Mouse (Mus musculus): ENCODE data around the gene Otp. TPM values are rescaled to one million over a fixed set of nuclear protein-coding genes. Genes with fewer than 3 reads are reported as not detected.

Gene Otp
- not detected in 2 replicates for polyA plus RNA-seq (2016; fragmentation: Nextera tagmentation; extraction: Ambion mirVana)

- H3K9me3 ChIP-seq (replicated peaks) = no peaks in the 10 kb centered on the region
- peak; percentile 9; the same call in 1 of the 2 replicates for ATAC-seq (ENCODE audit: insufficient number of reproducible peaks, low FRiP score)
- no peak within 1 kb of the TSS for H3K27ac ChIP-seq (ENCODE audit: poor library complexity, severe bottlenecking)
- WGBS = under 1% methylated on average over 21 of the region's 30 CpGs
- H3K27me3 ChIP-seq (replicated peaks) = peaks cover 70% of the 10 kb centered on the region
- peaks cover 10% of the 10 kb centered on the region for H3K4me1 ChIP-seq (replicated peaks)
- no peaks in the 10 kb centered on the region for H3K36me3 ChIP-seq
- no peak within 1 kb of the TSS for H3K4me3 ChIP-seq
- peak within 1 kb of the TSS; percentile 6; the same call in 1 of the 2 replicates for H3K4me2 ChIP-seq
- H3K9ac ChIP-seq = no peak within 1 kb of the TSS
Measured at GRCm38 (mm10) chr13:94875396-94875880, at the start of gene Otp. TSS of gene Otp (plus strand) at chr13:94875602.

- Histone ChIP-seq H3K27ac (ENCODE audit: poor library complexity, severe bottlenecking) (no peak overlapping the region), H3K36me3 (peaks cover 9% of the 10 kb centered on the region), H3K9ac (no peak overlapping the region), H3K4me1 (replicated peaks) (peaks cover 30% of the 10 kb centered on the region), H3K4me3 (no peak overlapping the region), H3K4me2 (no peak overlapping the region), H3K9me3 (replicated peaks) (no peaks in the 10 kb centered on the region), H3K27me3 (replicated peaks) (no peaks in the 10 kb centered on the region)
- ATAC-seq (ENCODE audit: insufficient number of reproducible peaks, low FRiP score) = no peak
- 69% methylated on average over 5 of the region's 5 CpGs for WGBS
Measured at GRCm38 (mm10) chr13:94826389-94826788, 49.0 kb upstream of the Otp start.

- no peak for ATAC-seq (ENCODE audit: insufficient number of reproducible peaks, low FRiP score)
- no peaks in the 10 kb centered on the region for H3K9me3 ChIP-seq (replicated peaks)
- no peak overlapping the region for H3K9ac ChIP-seq
- no peak overlapping the region for H3K27ac ChIP-seq (ENCODE audit: poor library complexity, severe bottlenecking)
- no peak overlapping the region for H3K4me3 ChIP-seq
- 93% methylated on average over 2 of the region's 2 CpGs for WGBS
- H3K4me2 ChIP-seq = no peak overlapping the region
- no peaks in the 10 kb centered on the region for H3K27me3 ChIP-seq (replicated peaks)
- peaks cover 30% of the 10 kb centered on the region for H3K4me1 ChIP-seq (replicated peaks)
- peaks cover 9% of the 10 kb centered on the region for H3K36me3 ChIP-seq
Measured at GRCm38 (mm10) chr13:94826986-94827385, 48.4 kb upstream of the Otp start.

DNA sequence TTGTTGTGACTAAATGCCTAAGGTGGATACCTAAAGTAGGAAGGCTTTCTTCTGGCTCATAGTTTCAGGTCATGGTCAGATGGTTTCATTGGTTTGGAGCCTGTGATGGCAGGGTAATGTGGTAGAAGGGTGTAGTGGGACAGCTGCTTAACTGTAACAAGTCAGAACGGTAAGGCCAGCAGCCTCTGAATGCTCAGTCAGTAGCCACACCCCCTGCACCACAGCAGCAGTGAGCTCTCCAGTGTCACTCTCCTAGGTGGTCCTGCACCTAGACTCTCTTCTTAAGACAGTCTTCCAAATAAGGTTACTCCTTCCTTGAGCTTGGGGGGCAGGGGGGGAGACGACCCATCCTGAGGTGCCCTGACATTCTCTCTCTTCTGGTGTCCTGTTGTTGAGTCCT, 47.6 kb upstream of the Otp start:
- H3K27me3 ChIP-seq (replicated peaks) = no peaks in the 10 kb centered on the region
- H3K36me3 ChIP-seq = peaks cover 16% of the 10 kb centered on the region
- peaks cover 30% of the 10 kb centered on the region for H3K4me1 ChIP-seq (replicated peaks)
- H3K27ac ChIP-seq (ENCODE audit: poor library complexity, severe bottlenecking) = no peak overlapping the region; the same call in 1 of the 2 replicates
- no peak overlapping the region for H3K4me2 ChIP-seq
- no peak overlapping the region for H3K4me3 ChIP-seq
- no peak for ATAC-seq (ENCODE audit: insufficient number of reproducible peaks, low FRiP score)
- 35% methylated on average over 2 of the region's 2 CpGs for WGBS
- no peaks in the 10 kb centered on the region for H3K9me3 ChIP-seq (replicated peaks)
- H3K9ac ChIP-seq = no peak overlapping the region

- H3K4me2 ChIP-seq = no peak overlapping the region
- no peak overlapping the region for H3K4me3 ChIP-seq
- no peak for ATAC-seq (ENCODE audit: insufficient number of reproducible peaks, low FRiP score)
- H3K9ac ChIP-seq = no peak overlapping the region
- no peaks in the 10 kb centered on the region for H3K27me3 ChIP-seq (replicated peaks)
- H3K9me3 ChIP-seq (replicated peaks) = no peaks in the 10 kb centered on the region
- WGBS = 72% methylated on average over 5 of the region's 5 CpGs
- H3K36me3 ChIP-seq = peaks cover 44% of the 10 kb centered on the region
- H3K4me1 ChIP-seq (replicated peaks) = 0 out of 2 replicates have a peak, but pooled peaks cover 12% of the 10 kb centered on the region
- no peak overlapping the region for H3K27ac ChIP-seq (ENCODE audit: poor library complexity, severe bottlenecking)
Measured at GRCm38 (mm10) chr13:94838047-94838720, 37.2 kb upstream of the Otp start.

DNA sequence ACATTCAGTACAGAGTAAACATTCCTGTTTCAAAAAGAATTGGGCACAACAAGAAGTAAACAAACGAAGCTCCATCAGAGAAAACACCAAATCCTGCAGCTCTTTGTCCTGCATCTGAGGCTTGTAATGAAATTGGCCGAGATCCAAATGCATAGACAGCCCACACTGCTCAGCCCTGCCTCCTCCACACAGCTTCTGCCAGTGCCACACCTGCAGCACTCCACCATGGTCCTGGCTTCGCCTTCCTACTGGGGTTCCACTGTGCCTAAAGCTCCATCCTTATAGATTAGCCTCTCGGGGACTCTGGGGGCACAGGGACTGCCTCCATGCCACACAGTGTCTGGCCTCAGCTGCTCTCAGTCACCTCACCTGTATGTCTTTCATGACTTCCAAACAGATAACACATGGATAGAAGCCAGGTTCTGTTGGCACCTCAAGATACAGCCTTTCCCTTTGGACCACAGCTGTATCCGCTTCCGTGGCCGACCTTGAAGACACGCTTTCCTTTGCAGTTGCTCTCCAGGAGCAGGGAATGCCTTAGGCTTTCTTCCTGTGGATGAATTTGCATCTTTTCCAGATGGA, 36.6 kb upstream of the Otp start:
- H3K4me2 ChIP-seq = no peak overlapping the region
- WGBS = 84% methylated on average over 8 of the region's 8 CpGs
- H3K4me3 ChIP-seq = no peak overlapping the region
- no peaks in the 10 kb centered on the region for H3K27me3 ChIP-seq (replicated peaks)
- ATAC-seq (ENCODE audit: insufficient number of reproducible peaks, low FRiP score) = no peak
- no peaks in the 10 kb centered on the region for H3K9me3 ChIP-seq (replicated peaks)
- no peak overlapping the region for H3K9ac ChIP-seq
- H3K27ac ChIP-seq (ENCODE audit: poor library complexity, severe bottlenecking) = no peak overlapping the region
- H3K4me1 ChIP-seq (replicated peaks) = 0 out of 2 replicates have a peak, but pooled peaks cover 7% of the 10 kb centered on the region
- peaks cover 45% of the 10 kb centered on the region for H3K36me3 ChIP-seq

GRCm38 (mm10) chr13:94843236-94843635, 32.2 kb upstream of the Otp start:
- Histone ChIP-seq H3K9ac (no peak overlapping the region), H3K9me3 (replicated peaks) (no peaks in the 10 kb centered on the region), H3K4me1 (replicated peaks) (0 out of 2 replicates have a peak, but pooled peaks cover 4% of the 10 kb centered on the region), H3K27me3 (replicated peaks) (no peaks in the 10 kb centered on the region), H3K27ac (ENCODE audit: poor library complexity, severe bottlenecking) (no peak overlapping the region), H3K4me3 (no peak overlapping the region), H3K36me3 (peaks cover 37% of the 10 kb centered on the region), H3K4me2 (no peak overlapping the region)
- 82% methylated on average over 5 of the region's 5 CpGs for WGBS
- ATAC-seq (ENCODE audit: insufficient number of reproducible peaks, low FRiP score) = no peak

GRCm38 (mm10) chr13:94847870-94848269, 27.5 kb upstream of the Otp start:
- 65% methylated on average over 7 of the region's 7 CpGs for WGBS
- Histone ChIP-seq H3K27ac (ENCODE audit: poor library complexity, severe bottlenecking) (no peak overlapping the region), H3K9me3 (replicated peaks) (no peaks in the 10 kb centered on the region), H3K4me2 (no peak overlapping the region), H3K27me3 (replicated peaks) (peaks cover 3% of the 10 kb centered on the region; the same call in 1 of the 2 replicates), H3K36me3 (peaks cover 16% of the 10 kb centered on the region), H3K4me1 (replicated peaks) (0 out of 2 replicates have a peak, but pooled peaks cover 2% of the 10 kb centered on the region), H3K4me3 (no peak overlapping the region), H3K9ac (no peak overlapping the region)
- no peak for ATAC-seq (ENCODE audit: insufficient number of reproducible peaks, low FRiP score)

DNA sequence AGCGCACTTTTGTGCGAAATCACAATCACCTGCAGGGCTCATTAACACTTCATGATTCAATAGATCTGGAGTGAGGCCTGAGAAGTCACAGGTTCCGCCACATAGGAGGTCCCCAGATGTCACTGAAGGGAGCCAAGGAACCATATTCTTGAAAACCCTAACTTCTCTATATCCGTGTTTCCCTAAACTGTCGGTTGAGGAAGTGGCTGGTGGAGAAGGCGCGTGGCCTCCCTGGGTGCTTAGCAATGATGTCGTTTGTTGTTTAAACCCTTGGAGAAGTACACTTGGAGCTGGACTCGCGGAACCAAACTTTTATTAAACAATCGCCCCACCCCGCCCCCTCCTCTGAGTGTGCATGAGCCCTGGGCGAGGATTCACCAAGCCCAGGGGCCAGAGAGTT, 26.1 kb upstream of the Otp start:
- H3K27me3 ChIP-seq (replicated peaks) = peaks cover 3% of the 10 kb centered on the region; the same call in 1 of the 2 replicates
- no peak for ATAC-seq (ENCODE audit: insufficient number of reproducible peaks, low FRiP score)
- no peak overlapping the region for H3K9ac ChIP-seq
- no peak overlapping the region for H3K27ac ChIP-seq (ENCODE audit: poor library complexity, severe bottlenecking)
- peaks cover under 1% of the 10 kb centered on the region; the same call in 1 of the 2 replicates for H3K36me3 ChIP-seq
- H3K4me1 ChIP-seq (replicated peaks) = 0 out of 2 replicates have a peak, but pooled peaks cover 2% of the 10 kb centered on the region
- whole genome bisulfite sequencing = 63% methylated on average over 13 of the region's 13 CpGs
- no peaks in the 10 kb centered on the region for H3K9me3 ChIP-seq (replicated peaks)
- H3K4me3 ChIP-seq = no peak overlapping the region
- H3K4me2 ChIP-seq = no peak overlapping the region

DNA sequence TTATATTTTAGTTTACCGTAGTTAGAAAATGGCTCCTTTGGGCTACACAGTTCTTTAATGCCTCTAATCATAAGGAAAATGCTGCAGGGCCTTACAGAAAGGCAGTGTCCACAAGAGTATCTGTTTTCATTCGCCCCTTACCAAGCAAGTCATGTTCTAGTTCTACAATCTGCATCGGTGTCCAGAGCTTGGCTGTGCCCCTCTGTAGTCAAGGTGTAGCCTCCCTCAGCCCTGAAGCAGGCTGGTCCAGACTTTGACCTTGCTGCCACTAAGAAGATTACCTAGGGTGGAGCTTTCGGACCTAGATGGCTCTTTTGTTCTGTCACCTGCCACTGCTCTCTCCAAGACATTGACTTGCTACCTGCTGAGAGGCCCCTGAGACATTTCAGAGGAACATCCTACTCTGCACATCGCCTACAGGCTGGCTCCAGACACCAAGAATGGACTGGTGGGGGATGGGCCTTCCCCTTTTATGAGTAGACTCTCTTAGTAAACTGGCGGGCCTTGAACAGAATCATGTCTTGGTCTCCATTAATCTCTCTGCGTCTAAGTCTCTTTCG, 17.3 kb upstream of the Otp start:
- H3K27ac ChIP-seq (ENCODE audit: poor library complexity, severe bottlenecking) = no peak overlapping the region

DNA sequence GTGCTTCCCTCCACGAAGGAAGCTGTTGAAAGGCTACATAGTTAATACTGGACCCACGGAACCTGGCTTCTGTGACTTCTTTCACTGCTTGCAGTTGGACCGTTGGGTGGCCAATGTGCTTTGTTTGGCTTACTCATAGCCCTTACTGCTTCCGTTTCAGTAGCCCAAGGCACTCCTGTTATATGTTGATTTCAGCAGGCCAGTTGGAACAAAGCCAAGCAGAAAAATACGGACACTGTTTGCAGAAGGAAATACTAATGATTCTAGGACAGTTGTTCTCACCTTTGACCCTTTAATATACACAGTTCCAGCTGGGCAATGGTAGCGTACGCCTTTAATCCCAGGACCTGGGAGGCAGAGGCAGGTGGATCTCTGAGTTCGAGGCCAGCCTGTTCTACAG, 16.1 kb upstream of the Otp start:
- ATAC-seq (ENCODE audit: insufficient number of reproducible peaks, low FRiP score) = no peak
- Histone ChIP-seq H3K27ac (ENCODE audit: poor library complexity, severe bottlenecking) (no peak overlapping the region), H3K9ac (no peak overlapping the region), H3K4me1 (replicated peaks) (no peaks in the 10 kb centered on the region), H3K4me3 (no peak overlapping the region), H3K27me3 (replicated peaks) (peaks cover 14% of the 10 kb centered on the region), H3K4me2 (no peak overlapping the region), H3K36me3 (no peaks in the 10 kb centered on the region), H3K9me3 (replicated peaks) (no peaks in the 10 kb centered on the region)
- 72% methylated on average over 8 of the region's 8 CpGs for WGBS

More for the DNA sequence above, 17.3 kb upstream of the Otp start:
- H3K4me3 ChIP-seq = no peak overlapping the region
- H3K4me1 ChIP-seq (replicated peaks) = no peaks in the 10 kb centered on the region
- H3K9me3 ChIP-seq (replicated peaks) = no peaks in the 10 kb centered on the region
- H3K4me2 ChIP-seq = no peak overlapping the region
- H3K36me3 ChIP-seq = no peaks in the 10 kb centered on the region
- no peak overlapping the region for H3K9ac ChIP-seq
- H3K27me3 ChIP-seq (replicated peaks) = peaks cover 6% of the 10 kb centered on the region
- 71% methylated on average over 8 of the region's 8 CpGs for WGBS
- ATAC-seq (ENCODE audit: insufficient number of reproducible peaks, low FRiP score) = no peak
